Mouse (Mus musculus): ENCODE results near the gene Scube3.

GRCm38 (mm10) chr17:28154970-28155369 is 13.0 kb downstream of the Scube3 start:
- TF ChIP-seq CTCF (IDR thresholded peaks at IDR 0.05; ENCODE audit: borderline replicate concordance, insufficient read depth, low read length) = no peak
- no peak for TF ChIP-seq POLR2A (IDR thresholded peaks at IDR 0.05; ENCODE audit: low read depth, low read length)
